Mouse (Mus musculus) adrenal gland, postnatal 10 days (tissue): ENCODE measurements around the gene Cpsf7. TPM values are rescaled to one million over a fixed set of nuclear protein-coding genes. Genes with fewer than 3 reads are reported as not detected.
A peak's percentile ranks its signal among the peaks of the same experiment; 100 is the strongest.

Experiments
- DNase-seq: peaks from one replicate; pipeline ENCODE4 v3.0.0; 2021; ENCODE audit warnings: mixed read lengths
- total RNA-seq, 2 experiments: library from RNA; stranded (reverse); gene quantifications; 2 replicates each; pipeline ENCODE4 v1.2.3; 2021

Cpsf7 gene
- total RNA-seq, 2 experiments from 2014 or later: 50.0 to 69.4 TPM

- peak; percentile 10 for DNase-seq
These were observed 35.0 kb downstream of the Cpsf7 start for GRCm38 (mm10) chr19:10560108-10560507.

DNA sequence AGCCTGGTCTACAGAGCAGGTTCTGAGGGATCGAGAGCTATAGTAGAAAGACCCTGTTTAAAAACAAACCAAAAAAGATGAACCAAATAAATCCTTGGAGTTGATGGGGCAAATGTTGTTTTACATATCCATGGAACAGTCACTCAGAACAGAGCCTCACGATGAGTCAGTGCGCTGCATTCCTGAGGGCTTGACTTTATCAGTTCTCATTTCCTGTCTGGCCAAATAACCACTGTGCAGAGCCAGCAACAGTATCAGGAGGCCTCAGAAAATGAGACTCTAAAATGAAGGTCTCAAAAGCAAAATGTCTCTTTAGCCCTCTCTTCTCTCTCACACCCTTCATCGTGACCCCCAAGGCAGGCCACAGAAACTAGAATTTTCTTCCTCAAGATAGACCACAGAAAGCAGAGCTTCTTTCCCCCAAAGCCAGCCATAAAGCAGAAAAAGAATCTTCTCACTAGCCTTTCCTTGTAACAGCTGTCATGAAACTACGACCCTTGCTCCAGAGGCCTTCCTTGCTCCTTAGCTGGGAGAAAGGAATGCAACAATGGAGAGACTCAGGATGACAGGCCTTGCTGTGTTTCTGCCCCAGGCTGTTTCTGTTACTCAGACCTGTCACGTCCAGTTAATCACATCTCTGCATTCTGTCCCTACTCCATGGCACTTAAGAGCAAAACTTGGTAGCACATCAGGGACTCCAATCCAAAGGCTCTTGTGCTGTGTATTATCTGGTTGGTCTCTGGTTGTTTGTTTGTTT is 36.7 kb downstream of the Cpsf7 start:
- DNase-seq: peak; percentile 40

DNA sequence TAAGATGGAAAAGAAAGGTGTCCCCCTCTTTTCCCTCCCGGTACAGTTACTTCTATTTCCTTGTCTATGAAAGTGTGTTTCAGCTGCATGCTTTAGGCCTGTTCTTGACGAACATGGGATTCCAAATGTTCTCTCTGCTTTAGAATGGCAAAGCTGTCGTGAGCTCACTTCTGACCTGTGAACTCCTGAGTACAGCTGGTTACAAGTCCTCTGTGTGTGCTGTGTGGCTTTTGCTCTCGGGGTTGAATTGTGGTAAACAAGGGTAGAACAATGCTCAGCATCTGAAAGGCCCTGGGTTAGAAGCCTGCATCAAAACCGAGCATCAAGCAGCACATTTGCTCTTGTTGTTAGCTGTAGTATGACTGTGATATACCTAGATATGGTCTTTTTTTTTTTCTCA is 37.3 kb downstream of the Cpsf7 start:
- DNase-seq: no peak

- no peak for DNase-seq
These were observed 39.2 kb downstream of the Cpsf7 start for GRCm38 (mm10) chr19:10564278-10564677.

DNA sequence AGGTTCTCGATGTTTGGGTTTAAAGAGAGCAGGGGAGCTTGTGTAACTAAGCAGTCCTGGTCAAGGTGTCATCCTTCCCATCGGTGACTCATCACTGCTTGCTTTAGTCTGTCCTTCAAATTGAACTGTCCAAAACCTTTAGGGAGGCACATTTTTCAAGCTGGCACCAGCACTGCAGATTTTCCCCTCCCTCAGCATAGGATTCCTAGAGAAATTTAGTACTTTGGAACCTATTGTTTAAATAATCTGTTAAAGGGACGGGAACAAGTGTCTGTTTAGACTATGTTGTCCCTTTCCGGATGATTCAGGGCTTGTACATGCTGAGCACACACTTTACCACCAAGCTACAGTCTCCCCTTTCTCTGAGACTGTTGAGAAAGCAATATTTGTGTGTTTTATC is 40.2 kb downstream of the Cpsf7 start:
- DNase-seq: no peak

DNA sequence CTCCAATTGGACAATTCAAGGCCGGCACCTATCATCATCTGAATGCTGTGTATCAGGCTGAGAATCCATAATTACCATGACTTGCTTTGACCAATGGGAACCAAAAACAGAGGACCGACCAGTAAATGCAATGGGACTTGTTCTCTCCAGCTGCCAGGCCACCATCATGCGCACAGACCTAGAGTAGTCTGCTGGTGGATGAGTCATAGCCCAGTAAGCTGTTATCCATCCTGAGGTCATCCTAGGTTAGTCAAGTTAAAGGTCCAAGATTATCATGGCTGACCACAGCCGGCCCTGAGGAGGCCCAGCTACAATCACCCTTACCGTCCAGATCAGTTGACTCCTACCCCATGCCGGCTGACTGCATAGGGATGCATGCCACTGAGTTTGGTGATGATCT is 44.6 kb downstream of the Cpsf7 start:
- no peak for DNase-seq

GRCm38 (mm10) chr19:10576690-10577561 is 51.9 kb downstream of the Cpsf7 start, which contains the start of the genes Cyb561a3 and Tmem138:
Gene Cyb561a3, plus strand, starts transcription at chr19:10577172.
Gene Tmem138, minus strand, starts transcription at chr19:10577362.
- peak; percentile 94 for DNase-seq

DNA sequence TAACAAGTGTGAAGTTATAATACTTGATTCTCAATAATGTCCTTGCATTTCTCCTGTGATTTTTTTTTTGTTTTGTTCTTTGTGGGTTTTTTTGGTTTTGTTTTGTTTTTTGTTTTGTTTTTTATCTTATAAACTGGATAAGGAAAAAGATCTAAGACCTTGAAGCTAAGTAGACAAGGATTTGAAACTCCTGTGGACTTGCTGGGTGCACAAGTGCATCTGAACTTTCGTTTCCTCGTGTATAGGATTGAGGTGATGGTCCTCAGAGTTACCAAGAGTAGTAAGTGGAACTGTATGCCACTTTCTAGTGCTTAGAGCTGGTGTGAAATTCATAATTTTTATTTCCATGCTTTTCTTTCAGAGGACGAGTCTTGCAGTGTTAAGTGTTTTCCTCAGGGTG is 55.0 kb downstream of the Cpsf7 start:
- no peak for DNase-seq

DNA sequence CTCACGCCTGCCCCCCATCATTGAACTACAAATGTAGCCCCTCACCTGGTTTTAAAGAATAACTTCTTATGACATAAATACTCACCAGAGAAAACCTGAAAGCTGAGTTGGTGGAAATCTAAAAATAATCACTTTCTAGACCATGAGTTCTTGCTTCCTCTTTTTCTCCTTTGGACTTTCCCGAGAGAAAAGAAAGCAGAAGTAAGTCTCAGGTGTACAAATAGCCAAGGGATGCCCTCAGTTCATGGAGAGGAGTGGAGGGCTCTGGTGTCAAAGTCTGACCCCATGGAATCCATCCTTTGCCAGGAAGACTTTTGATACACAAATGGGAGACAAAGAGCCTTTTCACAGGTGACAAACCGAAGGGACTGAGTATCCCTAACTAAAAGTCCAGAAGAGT is 55.7 kb downstream of the Cpsf7 start:
- no peak for DNase-seq

DNA sequence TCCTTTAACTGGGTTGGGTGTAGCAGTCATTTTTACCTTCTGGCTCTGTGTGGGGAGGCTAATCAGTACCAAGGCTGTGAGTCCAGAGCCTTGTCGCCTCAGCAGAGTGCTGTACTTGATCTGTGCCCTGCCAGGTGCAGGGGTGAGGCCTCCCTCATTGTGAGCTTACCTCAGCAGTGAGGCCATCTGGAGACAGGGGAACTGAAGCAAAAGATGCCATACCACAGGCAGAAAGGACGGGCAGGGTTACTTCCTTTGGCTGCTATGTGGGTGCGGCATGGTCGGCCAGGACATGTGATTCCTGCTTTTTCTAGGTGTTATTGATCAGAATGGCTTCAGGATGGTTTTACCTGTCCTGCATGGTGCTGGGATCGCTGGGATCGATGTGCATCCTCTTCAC is 56.9 kb downstream of the Cpsf7 start:
- no peak for DNase-seq

DNA sequence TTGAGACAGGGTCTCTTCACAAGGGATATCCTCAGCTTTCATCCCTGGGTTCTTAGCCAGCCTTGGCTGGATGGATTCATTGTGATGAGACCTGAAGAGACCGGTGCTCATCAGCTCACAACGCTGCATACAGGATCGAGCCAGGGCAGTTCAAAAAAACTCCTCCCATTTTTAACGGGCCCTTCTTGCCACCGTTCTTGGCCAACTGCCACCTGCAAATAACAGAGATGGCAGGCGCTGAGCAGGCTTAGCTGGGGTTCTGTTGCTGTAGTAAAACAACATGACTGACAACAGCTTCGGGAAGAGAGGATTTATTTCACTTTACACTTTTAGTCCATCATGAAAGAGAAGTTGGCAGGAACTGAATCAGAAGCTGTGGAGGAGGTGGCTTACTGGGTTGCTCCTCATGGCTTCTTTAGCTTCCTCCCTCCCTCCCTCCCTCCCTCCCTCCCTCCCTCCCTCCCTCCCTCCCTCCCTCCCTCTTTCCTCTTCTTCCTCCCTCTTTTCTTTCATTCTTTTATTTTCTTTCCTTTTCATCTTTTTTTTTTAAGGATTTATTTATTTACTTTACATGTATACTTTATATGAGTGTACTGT is 58.6 kb downstream of the Cpsf7 start:
- DNase-seq: no peak

- DNase-seq: no peak
These were observed 60.0 kb downstream of the Cpsf7 start for GRCm38 (mm10) chr19:10585112-10585511.

DNA sequence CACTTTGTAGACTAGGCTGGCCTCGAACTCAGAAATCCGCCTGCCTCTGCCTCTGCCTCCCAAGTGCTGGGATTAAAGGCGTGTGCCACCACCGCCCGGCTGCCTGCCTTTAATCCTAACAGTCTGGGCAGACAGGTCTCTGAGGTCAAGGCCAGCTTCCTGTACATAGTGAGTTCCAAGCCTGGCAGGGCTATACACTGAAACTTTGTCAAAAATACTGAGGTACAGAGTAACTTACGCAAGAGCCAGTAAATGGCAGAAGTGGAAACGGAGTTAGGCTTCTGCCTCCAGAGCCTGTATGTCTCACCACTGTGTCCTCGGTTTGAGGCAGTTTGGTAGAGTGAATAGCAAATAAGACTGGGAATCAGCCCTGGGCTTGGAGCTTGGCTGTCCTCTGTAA is 62.2 kb downstream of the Cpsf7 start:
- DNase-seq: no peak

GRCm38 (mm10) chr19:10589127-10589857 is 64.2 kb downstream of the Cpsf7 start:
- DNase-seq: no peak

- DNase-seq: no peak
These were observed 65.2 kb downstream of the Cpsf7 start for GRCm38 (mm10) chr19:10590301-10590700.

DNA sequence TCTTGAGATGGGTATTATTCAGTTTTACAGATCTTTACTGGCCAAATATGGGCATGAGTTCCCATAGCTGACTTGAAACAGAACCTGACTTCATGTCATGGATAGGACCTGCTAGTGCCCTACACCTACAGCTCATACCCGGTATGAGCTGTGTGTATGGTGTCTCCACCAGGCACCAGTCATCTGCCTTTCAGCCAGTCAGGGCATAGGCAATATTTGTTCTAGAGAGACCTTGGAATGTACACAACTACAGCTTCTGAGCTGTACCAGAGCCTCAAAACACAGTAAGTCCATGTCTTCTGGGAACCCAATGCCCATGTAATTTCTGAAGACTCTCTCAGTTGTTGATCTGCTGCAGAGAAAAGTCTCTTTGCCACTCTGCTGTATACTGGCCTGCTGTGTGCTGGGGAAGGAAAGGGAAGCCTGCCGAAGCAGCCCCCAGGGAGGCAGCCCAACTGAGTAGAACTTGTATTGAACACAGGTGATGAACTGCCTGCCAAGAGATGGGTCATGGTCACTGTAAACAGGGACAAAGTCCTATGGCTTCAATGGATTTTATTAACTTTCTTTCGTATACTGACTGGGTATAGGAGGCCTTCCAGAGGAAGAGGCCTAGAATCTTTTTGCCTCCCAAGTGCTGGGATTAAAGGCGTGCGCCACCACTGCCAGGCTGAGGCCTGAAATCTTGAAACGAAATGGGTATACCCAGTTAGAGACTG is 66.8 kb downstream of the Cpsf7 start:
- DNase-seq: no peak

Other genes with a start within 250 kb of the Cpsf7 start
- 1 to 10 TPM; 6.3 to 8.4 TPM for gene Dagla, start 220.4 kb upstream of the Cpsf7 start, total RNA-seq
- gene Syt7, start 136.2 kb upstream of the Cpsf7 start, total RNA-seq: 10 to 100 TPM; 25.8 to 26.3 TPM
- gene Lrrc10b, start 67.8 kb upstream of the Cpsf7 start, total RNA-seq: 1 to 10 TPM; 3.4 to 4.7 TPM
- under 1 TPM; 0.63 to 0.94 TPM for gene Ppp1r32, start 42.3 kb upstream of the Cpsf7 start, total RNA-seq
- gene Sdhaf2, start 876 bp downstream of the Cpsf7 start, total RNA-seq: 10 to 100 TPM; 52.5 to 60.1 TPM
- 10 to 100 TPM; 11.5 to 16.7 TPM for gene Tmem216, start 31.0 kb downstream of the Cpsf7 start, total RNA-seq
- gene Cyb561a3, start 51.9 kb downstream of the Cpsf7 start, total RNA-seq: 10 to 100 TPM; 17.9 to 21.6 TPM
- gene Tmem138, start 52.1 kb downstream of the Cpsf7 start, total RNA-seq: 1 to 10 TPM; 8.6 to 8.7 TPM
- 100 to 1,000 TPM; 252 to 259 TPM for gene Ddb1, start 80.1 kb downstream of the Cpsf7 start, total RNA-seq
- gene Tkfc, start 80.4 kb downstream of the Cpsf7 start, total RNA-seq: 10 to 100 TPM; 32.0 to 64.7 TPM
- 1 to 10 TPM; 1.9 to 3.2 TPM for gene Vwce, start 108.9 kb downstream of the Cpsf7 start, total RNA-seq
- gene Pga5, start 152.8 kb downstream of the Cpsf7 start, total RNA-seq: not detected
- gene Vps37c, start 163.5 kb downstream of the Cpsf7 start, total RNA-seq: 10 to 100 TPM; 18.9 to 21.5 TPM
- gene Cd5, start 213.7 kb downstream of the Cpsf7 start, total RNA-seq: 1 to 10 TPM; 2.5 to 2.8 TPM